Mouse (Mus musculus) neural tube, postnatal 0 days (tissue): Measurements from ENCODE around the gene Olfr603. TPM values are rescaled to one million over a fixed set of nuclear protein-coding genes. Genes with fewer than 3 reads are reported as not detected.

Experiments
- microRNA-seq: library from miRNA; unstranded; fragments of <30 nt; microRNA quantifications from one replicate; pipeline ENCODE4, GENCODE M21; 2016
- polyA plus RNA-seq: library from polyadenylated mRNA; unstranded; fragments of >200 nt; fragmentation: Nextera tagmentation; extraction: Ambion mirVana; gene quantifications from 2 replicates; pipeline ENCODE4 v1.2.1, GENCODE M21; 2015

Gene Olfr603
- not detected in 2 replicates for polyA plus RNA-seq

DNA sequence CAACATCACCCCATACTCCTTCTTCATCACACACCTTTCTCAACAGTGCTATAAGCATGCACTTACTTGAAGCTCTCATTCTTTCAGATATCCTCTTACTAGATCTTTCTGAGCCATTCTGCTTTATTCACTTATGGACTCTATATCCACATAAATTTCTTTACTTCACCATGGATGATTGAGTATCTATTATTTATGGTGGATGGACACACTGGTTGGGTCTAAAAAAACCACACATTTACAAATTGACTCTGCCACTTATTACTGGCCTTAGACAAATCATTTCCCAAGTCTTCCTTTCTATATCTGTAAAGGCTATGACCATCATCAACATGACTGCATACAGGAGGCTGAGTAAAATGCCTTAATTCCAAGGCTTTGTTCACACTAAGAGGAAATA is at the start of gene Olfr603:
Gene Olfr603, minus strand, starts transcription at position 101 of the 400 bp plus-strand sequence.

DNA sequence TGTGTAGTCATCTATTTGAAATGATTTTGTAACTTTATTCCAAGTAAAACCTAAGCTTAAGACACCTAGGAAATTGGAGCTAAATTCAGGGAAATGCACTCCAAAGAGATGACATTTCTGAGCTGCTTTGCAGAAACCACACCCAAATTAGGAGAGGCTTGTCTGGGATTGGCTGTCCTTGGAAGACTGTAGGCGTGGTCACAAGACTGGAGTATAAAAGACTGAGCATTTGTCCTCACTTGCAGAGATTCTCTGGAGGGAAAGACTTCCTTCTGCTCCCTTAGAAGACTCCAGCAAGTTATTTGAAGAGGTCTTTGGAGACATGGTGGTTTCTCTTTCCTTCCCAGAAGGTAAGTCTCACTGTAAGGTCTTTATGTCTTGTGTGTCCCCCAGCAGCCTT is 28.8 kb upstream of the Olfr603 start, which contains the start of gene Usp17lc:
Gene Usp17lc, plus strand, starts transcription at position 301 of the 400 bp plus-strand sequence.

DNA sequence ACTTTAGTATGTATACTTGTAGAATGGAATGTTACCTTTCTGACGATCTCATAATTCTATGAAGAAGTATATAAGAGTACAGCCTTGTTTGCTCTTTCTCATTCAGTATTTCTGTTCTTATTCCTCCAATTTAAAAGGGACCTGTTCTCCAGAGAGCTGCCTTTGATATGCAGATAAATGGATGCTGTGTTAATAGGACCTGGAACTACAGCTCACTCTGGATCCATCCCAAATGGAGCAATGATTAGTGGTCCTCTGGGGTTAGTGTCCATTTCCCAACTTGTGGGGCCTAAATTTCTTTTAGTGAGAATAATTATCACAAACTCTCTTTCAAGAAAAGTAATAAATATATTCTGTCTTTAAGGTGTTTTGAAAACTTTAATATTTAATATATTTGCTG is 23.4 kb downstream of the Olfr603 start, which contains the start of gene Olfr601:
Gene Olfr601, minus strand, starts transcription at position 101 of the 400 bp plus-strand sequence.

DNA sequence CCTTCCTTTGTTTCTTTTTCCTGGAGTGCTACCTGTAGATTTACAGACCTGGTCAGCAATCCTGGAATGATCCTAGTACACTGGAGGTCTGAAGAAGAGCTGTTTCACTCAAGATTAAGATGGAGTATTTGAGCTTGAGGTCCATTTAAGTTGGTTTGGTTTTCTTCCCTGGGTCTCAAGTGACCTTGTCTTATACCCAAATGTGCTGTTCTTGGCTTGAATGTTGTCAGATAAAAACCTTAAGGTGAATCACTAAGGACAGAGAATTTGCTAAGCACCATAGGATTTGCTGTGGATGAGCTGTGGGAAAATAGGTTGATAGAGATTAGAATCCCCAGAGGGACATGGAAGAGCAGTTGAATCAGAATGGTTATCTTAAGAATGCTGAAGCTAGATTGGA is 36.4 kb downstream of the Olfr603 start, which contains the start of gene Olfr600:
Gene Olfr600, minus strand, starts transcription at position 101 of the 400 bp plus-strand sequence.

DNA sequence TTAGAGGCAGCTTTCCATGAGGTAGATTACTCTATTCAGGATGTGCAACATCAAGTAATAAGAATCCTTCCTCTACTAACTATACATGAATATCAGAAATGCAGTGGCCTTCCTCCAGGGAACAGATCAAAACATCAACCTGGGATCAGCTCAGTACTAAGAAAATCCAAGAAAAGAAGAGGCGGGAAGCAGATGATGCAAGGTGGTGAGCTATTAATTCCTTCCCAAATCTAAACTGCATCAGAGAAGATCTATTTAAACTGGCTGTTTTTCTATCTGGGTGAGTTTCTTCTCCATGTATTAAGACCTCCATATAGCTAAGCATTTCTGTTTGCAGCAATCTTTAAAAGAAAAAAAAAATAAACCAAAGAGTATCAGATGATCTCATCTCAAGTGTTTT is 50.4 kb downstream of the Olfr603 start, which contains the start of gene Olfr599:
Gene Olfr599, plus strand, starts transcription at position 301 of the 400 bp plus-strand sequence.

Small RNA genes within 50 kb of the gene (microRNA-seq; reads per million reads assigned to microRNA genes)
- gene Gm25774 = not detected

Other genes with a start within 250 kb of the Olfr603 start
- not detected in 2 replicates for gene Olfr588-ps1, start 245.3 kb downstream of the Olfr603 start, polyA plus RNA-seq
- not detected in 2 replicates for gene Olfr589, start 229.8 kb downstream of the Olfr603 start, polyA plus RNA-seq
- gene Olfr591, start 207.8 kb downstream of the Olfr603 start, polyA plus RNA-seq = not detected in 2 replicates
- gene Olfr592, start 201.4 kb downstream of the Olfr603 start, polyA plus RNA-seq = not detected in 2 replicates
- gene Olfr593, start 174.3 kb downstream of the Olfr603 start, polyA plus RNA-seq = not detected in 2 replicates
- gene Olfr594, start 169.2 kb downstream of the Olfr603 start, polyA plus RNA-seq = not detected in 2 replicates
- not detected in 2 replicates for gene Usp17ld, start 133.7 kb downstream of the Olfr603 start, polyA plus RNA-seq
- not detected in 2 replicates for gene Olfr596, start 80.5 kb downstream of the Olfr603 start, polyA plus RNA-seq
- not detected in 2 replicates for gene Olfr597, start 69.9 kb downstream of the Olfr603 start, polyA plus RNA-seq
- gene Olfr598, start 62.6 kb downstream of the Olfr603 start, polyA plus RNA-seq = not detected in 2 replicates
- gene Olfr599, start 50.3 kb downstream of the Olfr603 start, polyA plus RNA-seq = not detected in 2 replicates
- gene Olfr600, start 36.5 kb downstream of the Olfr603 start, polyA plus RNA-seq = not detected in 2 replicates
- gene Olfr601, start 23.5 kb downstream of the Olfr603 start, polyA plus RNA-seq = not detected in 2 replicates
- not detected in 2 replicates for gene Usp17lc, start 28.9 kb upstream of the Olfr603 start, polyA plus RNA-seq
- gene Olfr605, start 59.3 kb upstream of the Olfr603 start, polyA plus RNA-seq = not detected in 2 replicates
- gene Olfr606, start 62.9 kb upstream of the Olfr603 start, polyA plus RNA-seq = not detected in 2 replicates
- gene Olfr607, start 78.0 kb upstream of the Olfr603 start, polyA plus RNA-seq = not detected in 2 replicates
- gene Olfr608, start 83.7 kb upstream of the Olfr603 start, polyA plus RNA-seq = not detected in 2 replicates
- not detected in 2 replicates for gene Olfr609, start 111.9 kb upstream of the Olfr603 start, polyA plus RNA-seq
- not detected in 2 replicates for gene Olfr610, start 125.9 kb upstream of the Olfr603 start, polyA plus RNA-seq
- not detected in 2 replicates for gene Olfr611, start 134.7 kb upstream of the Olfr603 start, polyA plus RNA-seq
- gene Olfr612, start 156.5 kb upstream of the Olfr603 start, polyA plus RNA-seq = not detected in 2 replicates
- not detected in 2 replicates for gene Olfr613, start 161.9 kb upstream of the Olfr603 start, polyA plus RNA-seq
- not detected in 2 replicates for gene Olfr615, start 169.9 kb upstream of the Olfr603 start, polyA plus RNA-seq
- gene Olfr616, start 183.0 kb upstream of the Olfr603 start, polyA plus RNA-seq = not detected in 2 replicates
- gene Olfr617, start 186.9 kb upstream of the Olfr603 start, polyA plus RNA-seq = not detected in 2 replicates
- not detected in 2 replicates for gene Olfr618, start 203.9 kb upstream of the Olfr603 start, polyA plus RNA-seq
- not detected in 2 replicates for gene Olfr619, start 214.4 kb upstream of the Olfr603 start, polyA plus RNA-seq
- gene Olfr620, start 226.4 kb upstream of the Olfr603 start, polyA plus RNA-seq = not detected in 2 replicates